Mouse (Mus musculus) skeletal muscle tissue, adult 2 months (tissue): ENCODE measurements around the gene Tgds.
A peak's percentile ranks its signal among the peaks of the same experiment; 100 is the strongest.
"Not testable (repeated sequence)": the region's sequence is repeated elsewhere in the genome, so short reads cannot be mapped to it uniquely, and the experiment has no call there.

Experiments used
- DNase-seq: peaks from one replicate; pipeline ENCODE4 v3.0.0-alpha.2; 2012; ENCODE audit warnings: low read depth, low spot score

Tgds gene

DNA sequence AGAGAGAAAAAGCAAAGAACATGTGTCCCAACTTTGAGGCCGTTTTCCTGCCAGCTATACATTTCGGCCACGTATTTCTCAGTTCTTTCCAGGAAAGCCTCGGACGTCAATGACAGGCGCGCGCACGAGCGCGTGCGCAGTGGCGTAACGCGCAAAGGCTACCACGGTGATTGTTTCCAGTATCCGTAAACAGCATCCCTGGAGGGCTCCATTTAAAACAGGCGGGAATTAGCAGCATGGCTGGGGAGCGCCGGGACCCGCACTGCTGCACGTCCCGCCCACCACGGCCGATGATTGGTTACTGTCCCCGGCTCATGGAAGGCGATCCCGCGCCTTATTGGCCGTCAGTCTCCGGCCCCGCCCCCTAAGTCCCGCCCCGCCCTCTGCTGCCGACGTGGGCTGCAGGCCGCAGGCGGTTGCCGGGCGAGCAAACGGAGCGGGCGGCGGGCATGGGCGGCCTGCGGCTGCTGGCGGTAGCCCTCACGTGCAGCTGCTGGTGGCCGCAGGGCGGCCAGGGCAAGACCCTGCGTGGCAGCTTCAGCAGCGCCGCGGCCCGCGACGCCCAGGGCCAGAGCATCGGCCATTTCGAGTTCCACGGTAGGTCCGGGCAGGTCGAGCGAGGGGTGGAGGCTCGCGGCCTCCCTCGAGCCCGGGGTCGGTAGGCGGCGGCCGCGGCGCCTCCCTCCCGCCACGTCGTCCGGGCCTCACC lies 4.3 kb upstream of the Tgds start, which contains the start of gene Gpr180:
Gpr180 (plus strand) TSS at position 415 of the 709 bp plus-strand sequence.
- peak; percentile 95 for DNase-seq

DNA sequence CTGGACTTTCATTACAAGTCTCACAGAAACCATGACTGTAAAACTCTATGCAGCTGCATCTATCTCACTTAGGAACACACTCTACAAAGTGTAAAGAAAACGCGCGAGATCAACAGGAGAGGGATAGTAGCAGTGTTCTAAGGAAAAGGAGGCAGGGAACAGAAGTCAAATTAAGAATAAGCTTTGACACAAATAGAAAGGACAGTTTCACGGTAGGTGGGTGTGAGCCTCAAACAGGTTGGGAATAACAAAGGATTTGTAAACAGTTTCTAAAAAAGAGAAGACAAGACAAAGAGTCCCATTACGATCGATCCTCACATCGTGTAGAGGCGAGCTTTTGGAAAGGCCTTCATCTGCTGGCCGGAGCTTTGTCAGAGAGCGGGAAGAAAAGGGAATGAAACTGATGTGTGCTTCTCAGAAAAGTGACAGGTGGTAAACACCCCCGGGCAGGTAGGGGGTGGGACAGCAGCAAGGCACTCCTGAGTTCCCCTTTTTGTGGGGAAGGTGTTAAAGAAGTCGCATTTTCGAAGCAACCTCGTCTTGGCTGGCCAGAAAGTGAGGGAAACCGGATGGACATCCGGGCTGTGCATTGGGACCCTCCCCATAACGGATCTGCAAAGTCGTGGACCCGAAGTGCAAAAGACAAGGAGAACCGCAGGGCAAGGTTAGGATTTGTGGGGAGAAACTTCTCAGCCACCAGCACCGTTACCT lies 469 bp downstream of the Tgds start:
- no peak for DNase-seq

DNA sequence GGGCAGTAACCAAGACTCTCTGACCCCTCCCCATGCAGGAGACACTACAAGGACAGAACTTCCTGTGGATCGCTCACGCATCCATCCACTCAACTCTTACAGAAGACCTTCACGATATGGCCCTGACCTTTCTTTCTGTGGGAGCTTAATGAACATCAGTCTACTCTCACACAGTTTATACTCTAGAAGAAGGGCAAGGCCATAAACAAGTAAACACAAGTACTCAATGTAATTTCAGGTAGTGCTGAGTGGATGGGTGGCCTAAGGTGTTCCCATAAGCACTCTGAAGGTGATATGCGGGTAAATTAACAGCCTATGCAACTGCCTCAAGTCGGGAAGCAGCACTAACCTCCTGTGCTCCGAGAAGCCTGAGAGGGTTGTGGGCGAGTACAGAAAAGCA lies 1.1 kb downstream of the Tgds start:
- no peak for DNase-seq

DNA sequence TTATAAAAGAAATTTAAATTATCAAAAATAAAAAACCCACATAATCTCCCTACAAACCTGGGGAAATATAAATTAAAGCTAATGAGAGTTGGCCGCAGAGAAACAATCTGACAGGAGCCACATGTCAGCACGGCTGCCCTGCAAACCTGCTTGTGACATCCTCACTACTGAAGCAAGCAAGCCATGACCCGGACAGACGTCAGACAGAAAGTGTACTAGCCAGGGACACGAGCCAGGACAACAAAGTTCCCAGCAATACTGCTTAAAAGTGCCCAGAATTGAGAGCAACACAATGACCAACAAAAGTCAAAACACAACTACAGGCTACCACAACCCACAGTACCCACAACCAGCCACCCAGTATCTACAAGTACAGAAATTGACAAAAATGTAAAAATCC lies 6.3 kb downstream of the Tgds start:
- DNase-seq = no peak

DNA sequence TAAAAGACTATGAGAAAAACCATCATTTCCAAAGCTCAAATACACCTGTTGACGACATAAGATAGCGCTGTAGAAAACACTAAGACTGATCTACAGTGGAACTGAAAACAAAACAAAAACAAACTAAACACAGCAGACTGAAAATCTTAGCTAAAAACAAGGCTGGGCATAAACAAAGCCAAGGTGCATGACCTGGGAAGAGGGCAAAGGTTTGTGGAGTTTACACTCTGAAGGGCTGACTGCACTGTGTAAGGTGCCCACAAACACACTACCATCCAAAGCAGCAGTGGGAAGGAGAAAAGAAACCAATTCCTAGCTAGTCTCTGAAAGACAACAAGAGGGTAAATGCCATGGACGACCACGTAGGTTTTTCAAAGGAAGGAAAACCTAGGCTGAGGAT lies 7.8 kb downstream of the Tgds start:
- DNase-seq = no peak

DNA sequence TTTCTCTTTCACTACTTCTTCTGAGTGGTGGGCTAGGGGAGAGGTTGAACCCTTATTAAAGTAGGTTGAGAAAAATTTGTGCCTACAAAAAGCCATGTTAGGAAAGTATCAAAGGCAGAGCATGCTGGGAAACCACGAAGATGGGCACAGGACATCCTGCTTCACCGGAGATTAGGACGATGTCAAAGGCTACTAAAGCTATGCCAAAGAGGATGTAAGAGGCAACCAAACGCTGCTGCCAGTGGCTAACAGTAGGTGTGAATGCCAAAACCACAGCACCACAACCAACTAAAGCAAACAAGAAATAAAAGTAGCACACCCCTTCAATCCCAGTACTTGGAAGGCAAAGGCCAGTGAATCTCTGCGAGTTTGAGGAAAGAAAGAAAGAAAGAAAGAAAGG lies 8.4 kb downstream of the Tgds start:
- no peak for DNase-seq

DNA sequence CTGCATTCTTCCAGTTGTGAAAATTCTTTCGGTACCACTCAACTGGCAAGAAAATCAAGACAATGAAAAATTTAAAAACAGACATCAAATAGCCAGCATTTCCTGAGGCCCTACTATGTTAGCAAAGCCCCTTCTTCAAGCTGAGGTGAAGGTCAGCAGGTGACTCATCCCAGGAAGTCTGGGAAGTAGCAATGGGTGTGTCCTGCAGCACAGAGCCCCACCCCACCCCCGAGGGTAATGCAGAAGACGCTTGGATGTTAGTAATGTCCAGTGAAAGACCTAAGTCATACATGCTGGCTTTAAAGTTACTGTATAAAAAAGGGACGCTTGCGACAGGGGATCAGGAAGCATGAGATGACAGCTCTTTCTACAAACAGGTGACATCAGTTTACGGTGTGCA lies 19.4 kb downstream of the Tgds start:
- no peak for DNase-seq

DNA sequence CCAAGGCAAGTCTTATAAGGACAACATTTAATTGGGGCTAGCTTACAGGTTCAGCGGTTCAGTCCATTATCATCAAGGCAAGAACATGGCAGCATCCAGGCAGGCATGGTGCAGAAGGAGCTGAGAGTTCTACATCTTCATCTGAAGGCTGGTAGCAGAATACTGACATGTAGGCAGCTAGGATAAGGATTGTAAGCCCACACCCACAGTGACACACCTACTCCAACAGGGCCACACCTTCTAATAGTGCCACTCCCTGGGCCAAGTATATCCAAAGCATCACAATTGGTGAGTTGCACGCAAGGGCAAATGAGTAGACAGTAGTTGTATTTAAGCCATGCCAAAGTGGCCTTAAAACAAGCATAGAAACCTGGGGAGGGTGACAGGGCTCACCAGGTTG lies 25.1 kb downstream of the Tgds start:
- not testable (repeated sequence) for DNase-seq

DNA sequence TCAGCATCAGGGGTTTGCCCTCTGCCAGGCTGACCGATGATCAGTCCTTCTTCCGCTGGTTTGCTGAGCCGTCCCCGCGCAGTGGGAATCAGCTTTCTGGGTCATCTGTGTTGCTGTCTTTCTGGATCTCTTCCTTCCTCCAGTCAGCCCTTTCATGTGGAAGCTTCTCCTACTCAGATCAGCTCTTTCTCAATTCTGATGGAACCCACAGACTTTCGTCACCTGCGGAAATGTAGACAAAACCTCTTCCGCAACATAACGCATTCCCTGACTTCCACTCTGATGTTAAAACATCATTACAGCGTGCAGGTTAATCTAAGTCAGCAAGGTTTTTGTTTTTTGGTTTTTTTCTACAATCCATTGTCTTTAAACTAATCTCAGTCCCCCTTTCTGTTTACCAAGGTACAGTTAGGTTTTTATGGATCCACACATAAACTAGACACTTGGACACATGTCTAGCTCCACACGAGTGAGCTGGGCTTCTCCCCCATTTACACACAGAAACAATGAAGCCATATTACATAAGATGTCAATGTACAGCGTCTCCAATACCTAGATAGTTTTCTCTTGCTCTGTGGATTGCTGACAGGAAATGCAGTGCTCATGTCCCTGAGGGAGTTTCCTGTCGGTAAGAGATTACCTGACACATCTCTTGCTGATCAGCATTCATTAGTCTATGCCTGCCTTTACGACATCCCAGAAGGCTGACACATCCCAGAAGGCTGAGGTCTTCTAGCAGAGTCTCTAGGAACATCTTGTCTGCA lies 31.1 kb downstream of the Tgds start:
- DNase-seq = no peak

DNA sequence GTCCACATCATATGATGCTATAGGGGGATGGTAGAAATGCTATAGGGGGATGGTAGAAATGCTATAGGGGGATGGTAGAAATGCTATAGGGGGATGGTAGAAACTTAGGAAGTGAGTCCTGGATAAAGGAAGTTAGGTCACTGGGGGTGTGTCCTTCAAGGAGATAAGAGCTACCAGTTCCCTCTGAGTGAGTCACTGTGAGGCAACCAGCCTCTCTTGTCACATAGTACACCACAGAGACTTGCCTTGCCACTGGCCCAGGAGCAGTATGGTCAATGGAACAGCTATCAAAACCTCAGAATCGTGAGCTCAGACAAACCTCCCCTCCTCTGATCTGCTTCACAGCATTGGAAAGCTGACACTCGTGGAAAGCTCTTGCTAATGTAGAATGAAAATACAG lies 34.3 kb downstream of the Tgds start:
- DNase-seq = no peak

DNA sequence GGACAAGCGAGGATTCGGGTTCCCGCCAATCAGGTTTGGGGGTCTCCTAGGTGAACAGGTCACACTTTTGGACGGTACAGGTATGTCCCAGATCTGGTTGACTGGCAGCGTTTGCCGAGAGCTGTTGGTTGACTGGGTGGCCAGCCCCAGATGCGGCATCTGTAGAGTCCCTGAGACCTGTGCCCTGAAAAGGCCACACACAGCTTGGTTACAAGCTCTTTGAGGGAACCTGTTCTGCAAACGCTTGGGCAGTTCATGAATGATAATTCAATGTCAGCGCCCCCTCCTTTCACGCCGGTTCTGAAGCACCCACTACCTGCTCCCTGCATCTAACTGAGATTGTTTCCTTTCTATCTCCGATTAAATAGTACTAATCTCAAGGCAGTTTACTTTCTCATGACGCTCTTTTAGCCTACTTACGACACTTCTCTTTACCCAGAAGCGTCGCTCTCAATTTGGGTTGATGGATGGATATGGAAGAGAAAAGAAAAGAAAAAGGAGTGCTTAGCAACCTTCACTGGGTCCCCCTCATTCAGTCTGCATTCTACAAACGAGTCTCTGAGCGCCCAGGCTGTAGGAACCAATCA lies 42.7 kb downstream of the Tgds start:
- DNase-seq = no peak

DNA sequence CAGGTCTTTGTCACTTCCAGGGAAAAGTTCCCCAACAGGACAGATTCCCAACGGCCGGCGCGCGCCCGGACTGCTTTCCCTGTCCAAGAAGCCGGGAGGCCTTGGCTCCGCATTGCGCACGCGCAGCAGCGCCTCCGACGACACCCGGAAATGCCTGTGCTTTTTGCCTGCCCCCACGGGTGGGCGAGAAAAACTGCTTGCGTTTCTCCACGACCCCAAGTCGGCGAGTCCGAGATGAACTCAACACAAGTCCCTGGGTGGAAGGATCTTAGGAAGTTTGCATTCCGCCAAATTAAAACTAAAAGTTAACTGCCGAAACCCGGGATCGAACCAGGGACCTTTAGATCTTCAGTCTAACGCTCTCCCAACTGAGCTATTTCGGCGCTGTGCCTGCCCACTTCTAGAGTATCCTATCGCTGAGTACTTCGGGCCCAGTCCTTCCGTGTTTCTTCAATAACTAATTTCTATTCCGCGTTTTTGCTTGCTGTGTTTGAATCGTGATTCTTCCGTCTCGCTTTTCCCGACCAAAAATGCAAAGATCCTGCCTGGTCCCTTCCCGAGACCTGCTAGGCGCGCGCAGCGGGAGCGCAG lies 43.2 kb downstream of the Tgds start:
- peak; percentile 91 for DNase-seq

DNA sequence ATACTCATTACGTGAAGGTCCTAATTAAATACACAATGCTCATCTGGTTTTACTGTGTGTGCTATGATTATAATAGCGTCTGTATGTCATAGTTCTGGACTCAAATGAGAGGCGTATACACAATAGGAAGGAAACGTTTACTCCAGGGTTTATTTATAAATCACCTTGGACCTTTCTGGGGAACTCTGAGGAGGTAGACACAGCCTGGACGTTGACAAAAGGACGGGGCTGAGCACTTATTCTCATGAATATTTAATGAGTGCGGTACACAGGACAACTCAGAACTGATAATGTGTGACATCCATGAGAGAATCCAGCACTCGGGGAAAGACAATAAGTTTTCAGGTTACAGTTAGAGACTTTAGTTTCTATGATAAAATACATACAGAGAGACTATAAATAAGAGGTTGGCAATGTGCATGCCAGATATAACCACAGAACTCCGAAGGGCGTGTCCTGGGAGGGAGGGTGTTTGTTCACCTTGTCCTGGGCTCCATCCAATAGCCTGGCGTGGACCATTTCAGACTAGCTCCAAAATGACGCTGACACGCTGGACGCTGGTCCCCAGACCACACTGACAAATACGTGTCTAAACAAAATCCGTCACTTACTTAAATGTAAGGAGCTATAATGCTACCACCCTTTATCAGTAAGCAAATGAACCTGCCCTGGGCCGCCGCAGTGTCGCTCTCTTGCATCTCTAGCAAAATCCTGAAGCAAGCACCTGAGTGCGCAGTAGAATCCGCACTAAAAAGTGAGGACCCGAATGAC lies 43.9 kb downstream of the Tgds start:
- DNase-seq = no peak

DNA sequence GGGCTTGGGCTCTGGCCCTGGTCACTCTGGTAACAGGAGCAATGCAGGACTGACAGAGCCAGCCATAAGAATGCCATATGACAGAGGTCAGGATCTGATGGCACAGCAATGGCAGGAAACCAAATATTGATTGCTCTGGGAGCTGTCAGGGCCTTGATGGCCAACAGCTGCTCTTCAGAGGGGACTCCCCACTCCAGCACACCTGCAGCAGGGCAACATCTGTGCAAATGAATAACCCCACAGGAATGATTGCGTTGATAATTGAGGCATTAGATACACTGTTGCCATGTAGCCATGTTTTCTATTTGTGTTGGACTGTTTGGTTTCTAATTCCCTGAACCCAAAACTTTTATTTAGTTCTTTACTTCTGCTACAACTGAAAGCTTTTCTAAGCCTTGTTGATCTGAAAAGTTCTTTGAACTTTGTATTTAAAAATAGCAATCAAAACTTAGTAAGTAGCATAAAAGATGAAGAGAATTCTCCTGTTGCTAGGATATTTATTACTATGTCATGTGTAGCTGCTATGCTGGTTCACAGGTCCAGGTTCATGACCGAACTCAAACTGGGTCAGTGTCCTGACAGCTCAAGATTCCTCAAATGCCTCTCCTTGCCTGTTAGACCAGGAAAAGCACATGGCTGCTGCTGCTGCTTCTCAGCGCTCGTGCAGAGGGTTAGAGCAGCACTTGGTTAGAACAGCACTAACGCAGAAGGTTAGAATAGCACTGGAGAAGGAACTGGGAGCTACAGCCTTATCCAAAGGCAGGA lies 46.1 kb downstream of the Tgds start:
- no peak for DNase-seq

DNA sequence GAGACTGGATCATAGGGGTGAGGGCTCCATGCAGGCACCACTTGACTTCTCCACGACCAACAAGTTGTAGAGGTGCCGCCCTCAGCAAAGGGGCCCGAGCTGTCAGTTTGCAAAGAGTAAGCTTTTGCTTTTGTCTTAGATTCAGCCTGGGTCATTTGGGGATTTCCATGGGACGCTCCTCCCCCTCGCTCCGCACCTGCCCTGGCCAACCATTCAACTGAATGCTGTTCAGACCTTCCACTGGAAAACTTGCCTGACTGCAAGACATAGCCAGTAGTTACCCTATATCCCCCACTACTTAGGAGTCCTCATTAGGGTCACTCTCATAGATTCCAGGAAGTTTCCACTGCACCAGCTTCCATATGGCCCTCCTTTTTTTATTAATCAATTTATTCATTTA lies 48.7 kb downstream of the Tgds start:
- no peak for DNase-seq

DNA sequence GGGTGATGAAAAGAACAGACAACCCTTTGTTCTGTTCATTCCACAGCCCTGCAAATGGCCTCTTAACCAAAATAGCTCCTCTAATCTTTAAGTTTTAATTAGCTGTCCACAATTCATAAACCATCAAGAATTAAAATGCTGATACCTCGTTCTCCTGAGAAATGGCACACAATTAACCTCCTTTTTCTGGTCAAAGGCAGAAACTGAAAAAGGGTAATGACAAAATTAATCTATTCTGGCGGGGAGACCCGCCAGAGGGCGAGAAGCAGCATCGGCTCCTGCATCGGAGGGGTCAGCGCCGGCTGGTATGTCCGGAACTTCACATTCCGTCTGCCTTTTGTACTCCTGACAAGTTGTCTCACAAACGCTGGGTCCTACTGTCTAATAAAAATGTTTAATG lies 51.9 kb downstream of the Tgds start:
- DNase-seq = no peak

DNA sequence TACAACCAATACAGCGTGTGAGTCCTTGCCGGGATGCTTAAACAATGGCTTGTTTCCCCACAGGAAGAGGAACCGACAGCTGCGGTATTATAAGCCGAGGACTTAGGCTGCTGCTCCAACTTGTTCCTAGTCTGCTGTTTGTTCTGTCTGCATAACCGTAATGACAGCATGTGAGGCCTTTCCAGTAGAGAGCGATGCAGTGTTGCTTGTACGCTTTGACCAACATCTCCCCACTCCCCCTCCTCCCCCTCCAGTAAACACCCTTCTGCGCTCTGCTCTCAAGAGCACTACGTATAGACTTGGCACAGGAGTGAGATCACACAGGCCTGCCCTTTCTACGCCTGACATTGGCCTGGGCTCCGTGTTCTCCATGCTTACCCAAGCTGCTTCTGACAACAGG lies 62.5 kb downstream of the Tgds start:
- DNase-seq = no peak

DNA sequence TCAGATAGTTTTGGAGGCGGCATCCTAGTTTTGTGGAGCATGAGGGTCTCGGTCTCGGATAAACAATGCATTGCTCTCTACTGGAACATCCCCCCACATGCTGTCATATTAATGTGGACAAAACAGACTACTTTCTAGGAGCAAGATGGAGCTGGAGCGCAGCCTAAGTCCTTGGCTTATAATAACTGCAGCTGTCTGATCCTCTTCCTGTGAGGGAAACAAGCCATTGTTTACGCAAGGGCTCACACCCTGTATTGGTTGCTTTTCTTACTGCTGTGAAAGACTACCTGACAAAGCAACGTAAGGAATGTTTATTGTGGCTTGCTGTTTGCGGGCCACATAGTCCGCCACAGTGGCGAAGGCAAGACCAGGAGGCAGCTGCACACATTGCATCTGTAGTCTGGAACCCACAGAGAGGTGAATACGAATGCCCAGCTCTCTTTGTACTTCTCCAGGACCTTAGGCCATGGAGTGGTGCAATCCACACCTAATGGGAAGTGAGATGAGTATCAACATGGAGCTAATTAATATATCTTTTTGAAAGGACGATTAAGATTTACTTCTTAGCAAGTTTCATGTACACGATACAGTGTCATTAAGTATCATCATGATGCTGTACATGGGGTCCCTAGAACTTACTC lies 63.0 kb downstream of the Tgds start:
- DNase-seq = no peak
